Mouse (Mus musculus) heart, embryonic 11.5 days (tissue): ENCODE results near the gene Pdgfd. TPM values are rescaled to one million over a fixed set of nuclear protein-coding genes. Genes with fewer than 3 reads are reported as not detected.
"Not testable (repeated sequence)": the region's sequence is repeated elsewhere in the genome, so short reads cannot be mapped to it uniquely, and the experiment has no call there.

Source experiments
- ATAC-seq: fragments of 200-750 bp; cut with Nextera tagmentation; replicated peaks from 2 replicates; pipeline ENCODE4 v1.8.0; 2017; ENCODE audit warnings: moderate library complexity; ENCODE audit not compliant: insufficient number of reproducible peaks, low FRiP score, low TSS enrichment
- H3K27ac ChIP-seq: fragments of 300-500 bp; sonication (generic); 2 replicates; pipeline ENCODE4 v1.5.1; 2014; ENCODE audit warnings: mild to moderate bottlenecking, low read depth, low read length
- H3K27me3 ChIP-seq: fragments of 300-500 bp; sonication (generic); 2 replicates; pipeline ENCODE4 v1.6.1; 2014; ENCODE audit warnings: mild to moderate bottlenecking, low read length, mixed read lengths; ENCODE audit not compliant: control insufficient read depth, insufficient read depth
- H3K36me3 ChIP-seq: fragments of 300-500 bp; sonication (generic); 2 replicates; pipeline ENCODE4 v1.6.1; 2014; ENCODE audit warnings: mild to moderate bottlenecking, low read length, moderate library complexity, mixed read lengths; ENCODE audit not compliant: control insufficient read depth, insufficient read depth
- H3K4me1 ChIP-seq: fragments of 300-500 bp; sonication (generic); 2 replicates; pipeline ENCODE4 v1.6.1; 2014; ENCODE audit warnings: low read length; ENCODE audit not compliant: control insufficient read depth, insufficient read depth
- H3K4me2 ChIP-seq: fragments of 300-500 bp; sonication (generic); 2 replicates; pipeline ENCODE4 v1.6.1; 2014; ENCODE audit warnings: mild to moderate bottlenecking, moderate library complexity
- H3K4me3 ChIP-seq: fragments of 300-500 bp; sonication (generic); 2 replicates; pipeline ENCODE4 v1.5.1; 2014; ENCODE audit warnings: low read depth, low read length
- H3K9ac ChIP-seq: fragments of 300-500 bp; sonication (generic); 2 replicates; pipeline ENCODE4 v1.6.1; 2014; ENCODE audit warnings: mild to moderate bottlenecking, low read depth, low read length, moderate library complexity
- H3K9me3 ChIP-seq: fragments of 300-500 bp; sonication (generic); replicated peaks from 2 replicates; pipeline ENCODE4 v1.6.1; 2016; ENCODE audit warnings: low read length; ENCODE audit not compliant: control insufficient read depth
- WGBS: fragments of 180-500 bp; shearing (Covaris S2); extraction: QIAGEN DNeasy Blood & Tissue Kit; methylation state at CpG from one replicate; pipeline ENCODE4 v1.1.7; 2014; ENCODE audit not compliant: insufficient replicate concordance; 5-methylcytosine and 5-hydroxymethylcytosine counted together
- polyA plus RNA-seq: library from polyadenylated mRNA; unstranded; fragments of >200 nt; fragmentation: Nextera tagmentation; extraction: Ambion mirVana; gene quantifications from 2 replicates; pipeline ENCODE4 v1.2.1, GENCODE M21; 2014

Gene Pdgfd
- polyA plus RNA-seq, 1 experiment from 2014 or later: 10.3 TPM

DNA sequence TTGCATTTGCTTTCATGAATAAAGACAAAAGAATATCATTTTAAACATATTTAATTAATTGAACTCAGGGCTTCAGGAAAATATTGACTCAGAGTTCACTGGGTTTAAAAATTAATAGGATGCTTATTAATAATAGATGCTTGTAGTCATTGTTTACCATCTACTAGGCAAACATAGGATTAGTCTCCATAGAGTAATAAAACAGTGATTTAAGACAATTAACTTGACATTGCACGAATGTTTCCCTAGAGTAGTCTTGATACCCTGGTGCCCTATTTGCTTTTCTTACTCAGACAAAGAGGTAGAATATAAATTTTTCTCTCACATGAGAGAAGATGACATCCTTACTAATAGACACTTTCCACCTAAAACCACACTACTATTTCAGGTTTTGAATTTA is 49.1 kb downstream of the Pdgfd start:
- no peaks in the 10 kb centered on the region for H3K36me3 ChIP-seq
- no peaks in the 10 kb centered on the region for H3K4me1 ChIP-seq
- H3K27ac ChIP-seq: no peak overlapping the region
- no peaks in the 10 kb centered on the region for H3K27me3 ChIP-seq
- no peak overlapping the region for H3K4me2 ChIP-seq
- WGBS: 68% methylated on average over 1 of the region's 1 CpGs
- no peak overlapping the region for H3K9ac ChIP-seq
- H3K4me3 ChIP-seq: no peak overlapping the region
- no peaks in the 10 kb centered on the region for H3K9me3 ChIP-seq
- no peak for ATAC-seq

DNA sequence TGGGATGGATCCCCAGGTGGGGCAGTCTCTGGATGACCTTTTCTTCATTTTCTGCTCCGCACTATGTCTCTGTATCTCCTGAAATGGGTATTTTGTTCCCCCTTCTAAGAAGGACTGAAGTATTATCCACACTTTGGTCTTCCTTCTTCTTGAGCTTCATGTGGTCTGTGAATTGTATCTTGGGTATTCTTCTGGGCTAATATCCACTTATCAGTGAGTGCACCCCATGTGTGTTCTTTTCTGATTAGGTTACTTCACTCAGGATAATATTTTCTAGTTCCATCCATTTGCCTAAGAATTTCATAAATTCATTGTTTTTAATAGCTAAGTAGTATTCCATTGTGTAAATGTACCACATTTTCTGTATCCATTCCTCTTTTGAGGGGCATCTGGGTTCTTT is 67.6 kb downstream of the Pdgfd start:
- H3K4me3 ChIP-seq, H3K4me1 ChIP-seq, H3K27ac ChIP-seq, H3K27me3 ChIP-seq, H3K4me2 ChIP-seq, H3K36me3 ChIP-seq, ATAC-seq, H3K9me3 ChIP-seq, H3K9ac ChIP-seq: not testable (repeated sequence)
- 91% methylated on average over 1 of the region's 1 CpGs for WGBS

- H3K27ac ChIP-seq: no peak overlapping the region
- H3K9ac ChIP-seq: no peak overlapping the region
- no peaks in the 10 kb centered on the region for H3K27me3 ChIP-seq
- H3K4me1 ChIP-seq: no peaks in the 10 kb centered on the region
- H3K4me2 ChIP-seq: no peak overlapping the region
- WGBS: 66% methylated on average over 1 of the region's 1 CpGs
- H3K4me3 ChIP-seq: no peak overlapping the region
- no peaks in the 10 kb centered on the region for H3K36me3 ChIP-seq
- H3K9me3 ChIP-seq: no peaks in the 10 kb centered on the region
- ATAC-seq: no peak
Observed at GRCm38 (mm10) chr9:6250320-6250719, 81.9 kb downstream of the Pdgfd start.

GRCm38 (mm10) chr9:6251990-6252389 is 83.6 kb downstream of the Pdgfd start:
- no peak overlapping the region for H3K4me3 ChIP-seq
- H3K36me3 ChIP-seq: no peaks in the 10 kb centered on the region
- H3K4me2 ChIP-seq: no peak overlapping the region
- no peak overlapping the region for H3K27ac ChIP-seq
- H3K9ac ChIP-seq: no peak overlapping the region
- ATAC-seq: no peak
- H3K9me3 ChIP-seq: no peaks in the 10 kb centered on the region
- WGBS: 80% methylated on average over 2 of the region's 2 CpGs
- no peaks in the 10 kb centered on the region for H3K4me1 ChIP-seq
- H3K27me3 ChIP-seq: no peaks in the 10 kb centered on the region

DNA sequence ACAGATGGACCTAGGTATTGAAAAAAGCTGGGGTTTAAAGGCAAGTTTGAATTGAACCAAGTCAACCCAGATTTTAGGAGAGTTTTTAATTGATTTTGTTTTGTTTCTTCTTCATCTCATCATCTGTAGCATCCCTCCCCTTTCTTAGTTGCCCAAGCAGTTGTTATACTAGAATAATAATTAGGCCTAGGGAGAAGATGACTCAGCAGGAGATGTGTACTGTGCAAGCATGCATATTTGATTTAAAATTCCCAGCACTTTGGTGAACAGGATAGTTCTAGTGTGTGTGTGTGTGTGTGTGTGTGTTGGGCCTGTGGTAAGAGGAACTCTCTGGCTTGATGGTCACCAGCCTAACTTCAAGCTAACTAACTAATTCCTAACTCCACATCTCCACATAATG is 88.7 kb downstream of the Pdgfd start:
- no peaks in the 10 kb centered on the region for H3K9me3 ChIP-seq
- H3K4me3 ChIP-seq: no peak overlapping the region
- ATAC-seq: no peak
- H3K36me3 ChIP-seq: no peaks in the 10 kb centered on the region
- H3K27me3 ChIP-seq: no peaks in the 10 kb centered on the region
- H3K4me2 ChIP-seq: no peak overlapping the region
- H3K27ac ChIP-seq: no peak overlapping the region
- H3K4me1 ChIP-seq: no peaks in the 10 kb centered on the region
- H3K9ac ChIP-seq: no peak overlapping the region

DNA sequence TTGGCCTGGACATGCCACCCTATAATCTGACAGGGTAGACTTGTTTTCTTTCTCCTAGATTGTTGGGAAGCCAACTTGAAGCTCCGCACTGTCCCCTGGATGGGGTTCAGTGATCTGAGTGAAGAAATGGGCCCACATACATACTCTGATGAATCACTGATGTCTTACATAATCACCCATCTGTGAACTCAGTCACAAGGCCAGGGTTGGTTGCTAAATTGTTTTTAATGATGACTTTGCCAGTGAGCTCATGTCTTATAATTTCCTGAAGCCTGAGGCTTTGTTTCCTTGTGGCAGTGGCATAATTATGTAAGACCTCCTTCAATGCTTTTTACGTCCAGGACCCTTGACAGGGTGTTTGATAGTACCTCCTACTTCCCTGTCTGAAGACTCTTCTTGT is 96.4 kb downstream of the Pdgfd start:
- Histone ChIP-seq H3K27me3 (no peaks in the 10 kb centered on the region), H3K9ac (no peak overlapping the region), H3K27ac (no peak overlapping the region), H3K4me3 (no peak overlapping the region), H3K4me2 (no peak overlapping the region), H3K36me3 (no peaks in the 10 kb centered on the region), H3K4me1 (no peaks in the 10 kb centered on the region), H3K9me3 (no peaks in the 10 kb centered on the region)
- WGBS: 79% methylated on average over 2 of the region's 2 CpGs
- no peak for ATAC-seq

- no peak within 1 kb of the TSS for H3K27ac ChIP-seq
- ATAC-seq: no peak
Observed at GRCm38 (mm10) chr9:6269796-6270280, 101.5 kb downstream of the Pdgfd start, which contains the start of gene Ddi1. TSS of gene Ddi1 (minus strand) at chr9:6269846.

GRCm38 (mm10) chr9:6276395-6276794 is 108.0 kb downstream of the Pdgfd start:
- Histone ChIP-seq H3K9ac (no peak overlapping the region), H3K4me1 (no peaks in the 10 kb centered on the region), H3K4me3 (no peak overlapping the region), H3K9me3 (no peaks in the 10 kb centered on the region), H3K27ac (no peak overlapping the region), H3K27me3 (no peaks in the 10 kb centered on the region), H3K36me3 (no peaks in the 10 kb centered on the region), H3K4me2 (no peak overlapping the region)
- no peak for ATAC-seq
- 76% methylated on average over 1 of the region's 1 CpGs for WGBS

More at GRCm38 (mm10) chr9:6269796-6270280, 101.5 kb downstream of the Pdgfd start, which contains the start of gene Ddi1:
- Histone ChIP-seq H3K9ac (no peak within 1 kb of the TSS), H3K4me2 (no peak within 1 kb of the TSS), H3K4me3 (no peak within 1 kb of the TSS), H3K27me3 (no peaks in the 10 kb centered on the region), H3K36me3 (no peaks in the 10 kb centered on the region), H3K4me1 (no peaks in the 10 kb centered on the region), H3K9me3 (no peaks in the 10 kb centered on the region)
- 69% methylated on average over 1 of the region's 1 CpGs for WGBS

DNA sequence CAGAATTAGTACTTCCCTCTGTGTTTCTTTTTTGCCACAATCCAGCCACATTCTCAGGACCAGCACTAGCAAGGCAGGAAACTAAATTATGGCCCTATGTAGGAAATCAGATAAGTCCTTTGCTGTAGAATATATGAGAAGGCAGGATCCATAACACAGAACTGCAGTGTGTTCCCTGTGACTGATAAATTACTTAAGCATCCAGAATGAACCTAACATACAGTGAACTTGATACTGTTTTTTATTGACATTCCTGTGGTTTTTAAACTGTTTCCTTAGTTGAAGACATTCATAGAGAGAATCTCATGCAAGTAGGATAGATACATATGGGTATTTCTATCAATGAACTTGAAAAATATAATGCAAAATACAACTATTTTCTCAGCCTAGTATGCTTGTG is 109.1 kb downstream of the Pdgfd start:
- Histone ChIP-seq H3K27me3 (no peaks in the 10 kb centered on the region), H3K4me1 (no peaks in the 10 kb centered on the region), H3K36me3 (no peaks in the 10 kb centered on the region), H3K4me3 (no peak overlapping the region), H3K27ac (no peak overlapping the region), H3K9ac (no peak overlapping the region), H3K9me3 (no peaks in the 10 kb centered on the region), H3K4me2 (no peak overlapping the region)
- ATAC-seq: no peak
